Mouse (Mus musculus) CH12.LX (cell line): ENCODE results near the gene Prrt4. TPM values are rescaled to one million over a fixed set of nuclear protein-coding genes. Genes with fewer than 3 reads are reported as not detected.

Source experiments
- DNase-seq: peaks from one replicate; pipeline ENCODE4 v3.0.0-alpha.2; 2013; ENCODE audit errors: extremely low read depth
- H3K27ac ChIP-seq: 2 replicates; pipeline ENCODE4 v1.5.1; 2012; ENCODE audit warnings: low read depth, mild to moderate bottlenecking, control low read depth, moderate library complexity; ENCODE audit not compliant: insufficient read depth
- H3K27me3 ChIP-seq: replicated peaks from 2 replicates; pipeline ENCODE3; 2012; ENCODE audit warnings: inconsistent platforms
- H3K36me3 ChIP-seq, 2 experiments: replicated peaks in 1 of 2; 2 replicates each; pipeline versions ENCODE3 to v1.6.1; 2012; ENCODE audit warnings: inconsistent platforms in 1 of 2, low read length in 1 of 2, mild to moderate bottlenecking in 1 of 2, mixed read lengths in 1 of 2, moderate library complexity in 1 of 2; ENCODE audit not compliant: control insufficient read depth in 1 of 2, insufficient read depth in 1 of 2
- H3K4me1 ChIP-seq, 2 experiments: 2 replicates each; pipeline ENCODE4 v1.6.1; 2012; ENCODE audit warnings: inconsistent platforms in 1 of 2, moderate library complexity in 1 of 2; ENCODE audit not compliant: insufficient read depth in 2 of 2, control insufficient read depth in 1 of 2
- H3K4me2 ChIP-seq: 2 replicates; pipeline ENCODE4 v1.6.1; 2012; ENCODE audit warnings: low read depth, mild to moderate bottlenecking, control low read depth; ENCODE audit not compliant: poor library complexity, insufficient read depth, severe bottlenecking
- H3K4me3 ChIP-seq, 3 experiments: fragments of 150-350 bp in 1 of 3; sonication (generic) in 1 of 3; replicated peaks in 1 of 3; 2 replicates each; pipeline versions ENCODE3 to v1.5.1; 2011 to 2012; ENCODE audit warnings: low read depth in 2 of 3, low read length in 2 of 3, mild to moderate bottlenecking in 2 of 3, moderate library complexity in 2 of 3, control low read depth in 1 of 3, improper control_type of control experiment in 1 of 3, inconsistent platforms in 1 of 3, mixed read lengths in 1 of 3; ENCODE audit not compliant: poor library complexity in 1 of 3
- H3K79me2 ChIP-seq: replicated peaks from 2 replicates; pipeline ENCODE4 v1.6.1; 2012; ENCODE audit warnings: mild to moderate bottlenecking, moderate library complexity; ENCODE audit not compliant: control insufficient read depth, poor library complexity, insufficient read depth, severe bottlenecking; ENCODE audit errors: extremely low read depth
- H3K9ac ChIP-seq: 2 replicates; pipeline ENCODE4 v1.6.1; 2012; ENCODE audit warnings: low read depth, mild to moderate bottlenecking, control low read depth, moderate library complexity; ENCODE audit not compliant: insufficient read depth
- H3K9me3 ChIP-seq: replicated peaks from 2 replicates; pipeline ENCODE3; 2012; ENCODE audit warnings: low read length, inconsistent platforms, mixed read lengths
- BHLHE40 ChIP-seq: IDR thresholded peaks from 2 replicates; pipeline ENCODE4 v1.6.1; 2011; ENCODE audit warnings: mild to moderate bottlenecking, low read depth, low read length, improper control_type of control experiment
- CHD2 ChIP-seq: IDR thresholded peaks from 2 replicates; pipeline ENCODE4 v1.6.1; 2011; ENCODE audit warnings: low read length, improper control_type of control experiment
- CTCF ChIP-seq, 2 experiments: IDR thresholded peaks in 1 of 2; conservative IDR thresholded peaks in 1 of 2; 2 replicates each; pipeline ENCODE4 v1.5.1; 2011 to 2012; ENCODE audit warnings: low read depth in 2 of 2, low read length in 2 of 2, improper control_type of control experiment in 1 of 2, inconsistent platforms in 1 of 2, mild to moderate bottlenecking in 1 of 2, moderate library complexity in 1 of 2
- E2F4 ChIP-seq: IDR thresholded peaks from 2 replicates; pipeline ENCODE4 v1.6.1; 2011; ENCODE audit warnings: low read depth, low read length, improper control_type of control experiment; ENCODE audit not compliant: insufficient replicate concordance
- ELF1 ChIP-seq: IDR thresholded peaks from 2 replicates; pipeline ENCODE4 v1.6.1; 2014; ENCODE audit warnings: low read depth, mild to moderate bottlenecking, inconsistent platforms, low read length, improper control_type of control experiment
- ETS1 ChIP-seq: conservative IDR thresholded peaks from 2 replicates; pipeline ENCODE4 v1.6.1; 2012; ENCODE audit warnings: low read depth, mild to moderate bottlenecking, inconsistent platforms, low read length, improper control_type of control experiment, moderate library complexity
- GABPA ChIP-seq: IDR thresholded peaks from 2 replicates; pipeline ENCODE4 v1.6.1; 2012; ENCODE audit warnings: low read depth, low read length, improper control_type of control experiment, inconsistent platforms; ENCODE audit not compliant: insufficient replicate concordance
- HCFC1 ChIP-seq: IDR thresholded peaks from 2 replicates; pipeline ENCODE4 v1.6.1; 2012; ENCODE audit warnings: low read depth, mild to moderate bottlenecking, inconsistent platforms, low read length, improper control_type of control experiment
- IRF4 ChIP-seq: IDR thresholded peaks from 2 replicates; pipeline ENCODE4 v1.6.1; 2014; ENCODE audit warnings: low read depth, mild to moderate bottlenecking, inconsistent platforms, low read length, improper control_type of control experiment
- KAT2A ChIP-seq: IDR thresholded peaks from 2 replicates; pipeline ENCODE4 v1.6.1; 2012; ENCODE audit warnings: low read length, improper control_type of control experiment, inconsistent platforms; ENCODE audit not compliant: insufficient replicate concordance
- MAFK ChIP-seq: IDR thresholded peaks from 2 replicates; pipeline ENCODE4 v1.6.1; 2011; ENCODE audit warnings: low read length, improper control_type of control experiment; ENCODE audit not compliant: insufficient replicate concordance
- MAX ChIP-seq: IDR thresholded peaks from 2 replicates; pipeline ENCODE4 v1.6.1; 2011; ENCODE audit warnings: low read length, improper control_type of control experiment
- MAZ ChIP-seq: IDR thresholded peaks from 2 replicates; pipeline ENCODE4 v1.6.1; 2012; ENCODE audit warnings: low read depth, mild to moderate bottlenecking, inconsistent platforms, low read length, improper control_type of control experiment, moderate library complexity
- MXI1 ChIP-seq: IDR thresholded peaks from 2 replicates; pipeline ENCODE4 v1.6.1; 2011; ENCODE audit warnings: mild to moderate bottlenecking, low read depth, low read length, improper control_type of control experiment
- POLR2A ChIP-seq: IDR thresholded peaks from 2 replicates; pipeline ENCODE4 v1.6.1; 2011; ENCODE audit warnings: low read depth, mild to moderate bottlenecking, improper control_type of control experiment, low read length
- POLR2AphosphoS2 ChIP-seq: IDR thresholded peaks from 2 replicates; pipeline ENCODE4 v1.6.1; 2011; ENCODE audit warnings: low read depth, low read length, improper control_type of control experiment
- SIN3A ChIP-seq: IDR thresholded peaks from 2 replicates; pipeline ENCODE4 v1.6.1; 2012; ENCODE audit warnings: low read length, improper control_type of control experiment, inconsistent platforms
- TBP ChIP-seq: conservative IDR thresholded peaks from 2 replicates; pipeline ENCODE4 v1.6.1; 2011; ENCODE audit warnings: low read depth, low read length, improper control_type of control experiment
- USF1 ChIP-seq: IDR thresholded peaks from 2 replicates; pipeline ENCODE4 v1.6.1; 2014; ENCODE audit warnings: low read depth, mild to moderate bottlenecking, inconsistent platforms, low read length, improper control_type of control experiment
- USF2 ChIP-seq: conservative IDR thresholded peaks from 2 replicates; pipeline ENCODE4 v1.6.1; 2011; ENCODE audit warnings: low read depth, low read length, improper control_type of control experiment
- ZKSCAN1 ChIP-seq: IDR thresholded peaks from 2 replicates; pipeline ENCODE4 v1.6.1; 2012; ENCODE audit warnings: low read depth, inconsistent platforms, low read length, improper control_type of control experiment, borderline replicate concordance
- ZMIZ1 ChIP-seq: IDR thresholded peaks from 2 replicates; pipeline ENCODE4 v1.6.1; 2012; ENCODE audit warnings: low read depth, mild to moderate bottlenecking, inconsistent platforms, low read length, improper control_type of control experiment
- ZNF384 ChIP-seq: IDR thresholded peaks from 2 replicates; pipeline ENCODE4 v1.6.1; 2012; ENCODE audit warnings: low read depth, low read length, improper control_type of control experiment, inconsistent platforms
- dilution Hi-C: fragments of 300-500 bp; cut with MboI; formaldehyde crosslinking; loops from 2 replicates; pipeline ENCODE4 v1.14.3; 2020; ENCODE audit warnings: low sequenced_read_pairs; ENCODE audit not compliant: extremely low pct_unique_long_range_greater_than_20kb, extremely low pct_ligation_motif_present
- in situ Hi-C: fragments of 300-500 bp; cut with MboI; formaldehyde crosslinking; loops from 3 replicates; pipeline ENCODE4 v1.14.3; 2019; ENCODE audit warnings: low sequenced_read_pairs, low pct_ligation_motif_present, low pct_unique_long_range_greater_than_20kb, mixed read lengths
- polyA plus RNA-seq: library from polyadenylated mRNA; unstranded; fragments of >175 nt; gene quantifications from 2 replicates; pipeline ENCODE4 v1.2.1, GENCODE M21; 2012; ENCODE audit warnings: low read depth; ENCODE audit not compliant: insufficient read length
- total RNA-seq, 2 experiments: library from RNA; depleted of rRNA; stranded (reverse); fragments of 300-350 nt in 1 of 2; fragments of >200 nt in 1 of 2; gene quantifications; 2 replicates each; pipeline ENCODE4 v1.2.3; 2012 to 2014

Gene Prrt4
- total and polyA plus RNA-seq, 3 experiments: not detected

DNA sequence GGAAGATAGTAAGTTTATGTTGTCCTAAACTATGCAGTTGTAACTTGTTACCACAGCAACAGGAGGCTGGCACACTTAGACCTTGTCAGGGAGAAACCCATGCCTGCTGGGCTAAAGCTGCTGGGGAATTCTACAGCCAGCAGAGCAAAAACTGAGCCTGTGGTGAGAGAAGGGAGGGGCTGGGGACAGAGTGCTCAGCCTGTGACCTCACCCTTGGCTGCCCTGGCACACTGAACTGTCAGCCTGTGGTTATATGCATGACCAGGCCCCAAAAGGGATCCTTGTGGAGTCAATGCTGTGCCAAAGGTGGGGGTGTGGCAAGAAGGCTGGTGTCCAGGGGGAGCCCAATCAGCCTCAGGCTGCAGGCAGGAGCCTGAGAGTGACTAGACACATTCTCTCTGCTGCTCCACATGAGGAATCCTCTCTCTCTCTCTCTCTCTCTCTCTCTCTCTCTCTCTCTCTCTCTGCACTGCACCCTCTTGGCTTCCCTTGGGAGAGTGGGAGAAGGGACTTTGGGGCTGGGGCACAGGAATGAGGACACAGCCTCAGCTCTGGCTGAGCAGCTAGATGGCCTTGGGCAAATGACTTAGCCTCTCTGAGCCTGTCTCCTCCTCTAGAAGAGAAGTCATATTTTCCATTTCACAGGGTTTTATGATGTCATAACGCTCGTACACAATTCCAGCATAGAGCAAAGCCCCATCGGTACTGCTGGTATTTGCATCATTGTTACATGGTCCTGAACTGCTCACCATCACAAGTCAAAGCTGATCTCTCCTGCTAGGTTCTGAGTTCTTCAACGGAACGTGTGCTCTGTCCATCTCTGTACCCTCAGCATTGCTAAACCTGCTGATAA is 16.7 kb upstream of the Prrt4 start (continued):
- no peak for TF ChIP-seq POLR2A
- no peak for TF ChIP-seq USF1
- TF ChIP-seq ZKSCAN1: no peak
- TF ChIP-seq MAFK: no peak
- TF ChIP-seq USF2: no peak

DNA sequence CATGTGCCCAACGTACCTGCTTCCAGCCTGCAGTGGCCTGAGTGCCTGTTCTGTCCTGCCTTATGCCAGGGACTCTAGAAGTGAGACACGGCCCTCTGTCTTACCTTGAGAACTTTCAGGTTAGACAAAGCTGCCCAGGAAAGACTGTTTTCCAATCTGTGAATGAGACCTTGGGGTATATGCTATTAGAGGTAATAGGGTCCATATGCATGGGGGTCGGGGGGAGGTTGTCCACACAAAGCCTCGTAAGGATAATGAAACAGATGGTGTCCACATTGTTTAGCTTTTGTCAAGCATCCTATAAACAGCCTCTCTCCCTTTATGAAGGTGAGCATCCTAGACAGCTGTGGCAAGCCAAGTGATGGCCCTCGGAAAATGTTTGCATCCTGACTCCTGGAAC is 15.8 kb upstream of the Prrt4 start:
- no peak for TF ChIP-seq CTCF (conservative IDR thresholded peaks at IDR 0.05 in 1 of 2, IDR thresholded peaks at IDR 0.05 in 1 of 2; ENCODE audit: low read depth in 2 of 2, low read length in 2 of 2)
- TF ChIP-seq BHLHE40: no peak
- TF ChIP-seq SIN3A: no peak
- TF ChIP-seq ELF1: no peak
- TF ChIP-seq USF1: no peak
- no peak for TF ChIP-seq IRF4
- TF ChIP-seq MAFK: no peak
- TF ChIP-seq POLR2AphosphoS2: no peak
- no peak for TF ChIP-seq MAZ
- TF ChIP-seq E2F4: no peak
- TF ChIP-seq HCFC1: no peak
- TF ChIP-seq TBP: no peak
- no peak for TF ChIP-seq ETS1
- no peak for TF ChIP-seq MXI1
- Histone ChIP-seq H3K9me3 (no peaks in the 10 kb centered on the region), H3K27ac (no peak overlapping the region), H3K9ac (no peak overlapping the region), H3K27me3 (peaks cover 42% of the 10 kb centered on the region), H3K36me3 (peaks cover 0 to 3% of the 10 kb centered on the region in 2 experiments), H3K4me3 (no peak overlapping the region), H3K79me2 (no peaks in the 10 kb centered on the region), H3K4me1 (peaks cover 5 to 14% of the 10 kb centered on the region in 2 experiments; a peak in 2 of 4 replicates), H3K4me2 (no peak overlapping the region)
- dilution Hi-C loops (no loop called here), in situ Hi-C loops (no loop called here)
- no peak for DNase-seq

DNA sequence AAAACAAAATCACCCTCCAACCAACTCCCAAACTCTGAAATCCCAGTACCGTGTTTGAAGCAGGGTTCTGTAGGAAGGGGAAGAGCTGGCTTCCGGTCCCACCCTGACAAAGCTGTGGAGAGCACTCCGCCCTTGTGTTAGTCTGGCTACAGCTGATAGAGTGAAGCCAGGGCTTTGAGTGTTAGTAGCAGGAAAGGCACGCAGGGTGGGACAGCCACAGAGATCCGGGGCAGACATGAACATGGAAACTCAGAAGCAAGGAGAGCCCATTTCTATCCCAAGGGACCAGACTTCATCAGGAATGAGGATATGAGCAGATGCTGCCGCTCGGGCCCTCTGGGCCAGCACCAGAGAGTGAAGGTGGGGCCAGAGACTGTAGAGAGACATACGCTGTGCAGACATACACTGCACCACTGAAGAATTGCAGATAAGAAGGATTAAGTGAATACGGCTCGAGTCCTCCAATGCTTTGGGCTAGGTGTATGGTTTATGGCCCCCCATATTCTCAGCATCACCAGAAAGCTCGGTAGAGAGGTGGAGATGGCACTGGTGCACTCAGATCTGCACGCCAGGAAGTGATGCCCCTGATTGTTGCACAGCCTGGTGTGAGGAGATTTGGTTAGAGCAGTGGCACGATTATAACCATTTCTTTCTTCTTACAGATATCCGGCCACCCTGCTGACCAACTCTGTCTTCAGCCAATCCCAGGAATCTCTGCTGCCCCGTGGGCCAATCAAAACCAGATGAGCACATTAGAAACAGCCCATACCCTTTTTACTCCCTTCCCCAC is 14.8 kb upstream of the Prrt4 start:
- H3K27me3 ChIP-seq: peaks cover 48% of the 10 kb centered on the region
- no peaks in the 10 kb centered on the region for H3K79me2 ChIP-seq
- DNase-seq: no peak
- dilution Hi-C loops (no loop called here), in situ Hi-C loops (no loop called here)
- H3K4me3 ChIP-seq: no peak overlapping the region
- no peak overlapping the region for H3K4me2 ChIP-seq
- peaks cover 5 to 14% of the 10 kb centered on the region in 2 experiments; a peak in 2 of 4 replicates for H3K4me1 ChIP-seq
- H3K9me3 ChIP-seq: no peaks in the 10 kb centered on the region
- no peak overlapping the region for H3K27ac ChIP-seq
- TF ChIP-seq ZNF384 (no peak), TBP (no peak), MAFK (no peak), BHLHE40 (no peak), POLR2AphosphoS2 (no peak), MXI1 (no peak), KAT2A (no peak), ZMIZ1 (no peak), CHD2 (no peak), GABPA (no peak), MAX (no peak)
- H3K36me3 ChIP-seq: peaks cover 0 to 3% of the 10 kb centered on the region in 2 experiments
- no peak overlapping the region for H3K9ac ChIP-seq
